Mouse (Mus musculus): Measurements from ENCODE around the gene Nat8f4. TPM values are rescaled to one million over a fixed set of nuclear protein-coding genes. Genes with fewer than 3 reads are reported as not detected.
"Not testable (repeated sequence)": the region's sequence is repeated elsewhere in the genome, so short reads cannot be mapped to it uniquely, and the experiment has no call there.

The Nat8f4 gene
- polyA plus RNA-seq, 1 experiment = 0.04 TPM

DNA sequence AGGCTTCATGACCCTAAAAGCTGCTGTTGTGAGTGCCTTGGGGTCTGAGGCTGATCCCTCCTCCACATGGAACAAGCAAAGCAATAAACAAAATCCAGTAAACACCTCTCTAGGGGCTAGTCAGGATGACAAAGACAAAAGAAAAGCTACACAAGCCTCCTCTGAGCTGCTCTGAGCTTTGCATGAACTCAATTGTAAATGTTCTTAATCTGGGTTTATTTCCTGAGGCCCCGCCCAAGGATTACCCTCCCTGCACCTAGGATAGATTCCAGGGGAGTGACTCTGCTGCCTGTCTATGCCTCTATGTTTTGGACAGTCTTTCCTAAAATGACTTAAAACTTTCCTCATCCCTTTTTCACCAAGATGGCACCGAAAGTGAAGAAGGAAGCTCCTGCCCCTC is 15.7 kb downstream of the Nat8f4 start:
- Histone ChIP-seq H3K36me3 (ENCODE audit: control insufficient read depth, insufficient read depth) (no peaks in the 10 kb centered on the region), H3ac (ENCODE audit: control insufficient read depth, insufficient read length, low read depth) (no peak overlapping the region), H3K79me2 (ENCODE audit: control insufficient read depth, insufficient read depth) (no peaks in the 10 kb centered on the region), H3K4me3 (ENCODE audit: insufficient read depth, poor library complexity, severe bottlenecking) (no peak overlapping the region), H3K27me3 (ENCODE audit: control insufficient read depth, insufficient read depth, insufficient read length) (no peaks in the 10 kb centered on the region), H3K79me3 (ENCODE audit: low read depth) (no peaks in the 10 kb centered on the region)
- TF ChIP-seq CTCF (IDR thresholded peaks at IDR 0.05; ENCODE audit: control insufficient read depth, insufficient read depth, insufficient read length) (no peak), FOSL1 (IDR thresholded peaks at IDR 0.05; ENCODE audit: insufficient read depth, low read length, poor library complexity, severe bottlenecking) (no peak), CEBPB (IDR thresholded peaks at IDR 0.05; ENCODE audit: low read depth) (no peak)

DNA sequence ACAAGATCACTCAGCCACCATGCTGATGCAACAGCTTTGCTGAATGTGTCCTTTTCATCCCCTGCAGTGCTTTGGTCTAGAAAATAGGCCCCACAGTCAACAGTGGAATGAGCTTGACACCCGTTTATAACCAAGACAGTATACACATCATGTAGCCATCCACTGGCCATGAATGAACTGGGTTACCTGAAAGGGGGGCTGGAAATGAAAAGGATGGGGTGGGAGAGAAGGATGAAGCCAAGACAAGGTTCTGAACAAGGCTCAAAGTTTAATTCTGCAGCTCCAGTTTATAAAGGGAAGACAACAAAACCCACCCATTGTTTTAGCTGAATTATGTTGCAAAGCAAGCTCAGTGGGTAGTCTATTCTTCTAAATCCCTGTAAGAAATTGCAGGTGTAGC is 20.4 kb downstream of the Nat8f4 start:
- no peaks in the 10 kb centered on the region for H3K79me3 ChIP-seq (ENCODE audit: low read depth)
- H3K4me3 ChIP-seq (ENCODE audit: insufficient read depth, poor library complexity, severe bottlenecking) = no peak overlapping the region
- TF ChIP-seq CEBPB (IDR thresholded peaks at IDR 0.05; ENCODE audit: low read depth) (no peak), MAX (IDR thresholded peaks at IDR 0.05) (no peak), FOSL1 (IDR thresholded peaks at IDR 0.05; ENCODE audit: insufficient read depth, low read length, poor library complexity, severe bottlenecking) (no peak), CTCF (IDR thresholded peaks at IDR 0.05; ENCODE audit: control insufficient read depth, insufficient read depth, insufficient read length) (no peak)
- H3K36me3 ChIP-seq (ENCODE audit: control insufficient read depth, insufficient read depth) = no peaks in the 10 kb centered on the region
- no peaks in the 10 kb centered on the region for H3K79me2 ChIP-seq (ENCODE audit: control insufficient read depth, insufficient read depth)
- no peaks in the 10 kb centered on the region for H3K27me3 ChIP-seq (ENCODE audit: control insufficient read depth, insufficient read depth, insufficient read length)
- H3ac ChIP-seq (ENCODE audit: control insufficient read depth, insufficient read length, low read depth) = no peak overlapping the region

DNA sequence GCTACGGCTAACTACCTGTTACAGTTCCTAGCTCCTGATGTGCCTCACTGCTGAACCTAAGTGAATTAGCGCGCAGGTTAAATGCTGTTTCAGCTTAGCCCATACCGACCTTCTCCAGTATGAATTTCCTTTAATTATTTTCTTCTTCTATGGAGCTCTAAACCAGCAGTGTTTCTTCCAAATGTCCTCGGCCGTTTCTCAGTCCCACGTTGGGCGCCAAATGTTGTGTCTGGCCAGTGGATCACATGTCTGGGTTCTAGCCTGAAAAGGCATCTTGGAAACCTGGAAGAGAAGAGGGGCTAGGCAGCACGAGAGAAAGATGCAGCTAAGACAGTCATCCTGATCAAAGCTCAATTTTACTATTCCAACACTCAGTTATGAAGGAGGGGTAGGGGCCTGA is 21.4 kb downstream of the Nat8f4 start:
- H3ac ChIP-seq (ENCODE audit: control insufficient read depth, insufficient read length, low read depth); H3K4me3 ChIP-seq (ENCODE audit: insufficient read depth, poor library complexity, severe bottlenecking); H3K27me3 ChIP-seq (ENCODE audit: control insufficient read depth, insufficient read depth, insufficient read length); H3K79me3 ChIP-seq (ENCODE audit: low read depth); H3K36me3 ChIP-seq (ENCODE audit: control insufficient read depth, insufficient read depth); H3K79me2 ChIP-seq (ENCODE audit: control insufficient read depth, insufficient read depth): not testable (repeated sequence)

DNA sequence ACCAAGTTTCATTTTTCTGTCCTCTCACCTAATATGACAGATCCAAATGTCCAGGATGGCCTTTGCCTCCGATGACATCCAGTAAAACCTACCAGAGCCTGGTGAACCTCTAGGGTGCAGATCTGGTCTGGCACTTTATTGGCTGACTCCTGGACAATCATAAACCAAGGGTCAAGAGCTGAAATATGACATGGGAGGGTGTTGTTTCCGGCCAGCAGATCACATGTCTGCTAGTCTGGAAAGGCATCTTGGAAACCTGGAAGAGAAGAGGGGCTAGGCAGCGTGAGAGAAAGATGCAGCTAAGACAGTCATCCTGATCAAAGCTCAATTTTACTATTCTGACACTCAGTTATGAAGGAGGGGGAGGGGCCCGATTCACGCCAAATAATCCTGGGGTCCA is 35.7 kb downstream of the Nat8f4 start, which contains the start of gene Nat8f2:
Gene Nat8f2, minus strand, starts transcription at position 153 of the 400 bp plus-strand sequence.
- H3K79me3 ChIP-seq (ENCODE audit: low read depth); H3K4me3 ChIP-seq (ENCODE audit: insufficient read depth, poor library complexity, severe bottlenecking); H3K79me2 ChIP-seq (ENCODE audit: control insufficient read depth, insufficient read depth): not testable (repeated sequence)

DNA sequence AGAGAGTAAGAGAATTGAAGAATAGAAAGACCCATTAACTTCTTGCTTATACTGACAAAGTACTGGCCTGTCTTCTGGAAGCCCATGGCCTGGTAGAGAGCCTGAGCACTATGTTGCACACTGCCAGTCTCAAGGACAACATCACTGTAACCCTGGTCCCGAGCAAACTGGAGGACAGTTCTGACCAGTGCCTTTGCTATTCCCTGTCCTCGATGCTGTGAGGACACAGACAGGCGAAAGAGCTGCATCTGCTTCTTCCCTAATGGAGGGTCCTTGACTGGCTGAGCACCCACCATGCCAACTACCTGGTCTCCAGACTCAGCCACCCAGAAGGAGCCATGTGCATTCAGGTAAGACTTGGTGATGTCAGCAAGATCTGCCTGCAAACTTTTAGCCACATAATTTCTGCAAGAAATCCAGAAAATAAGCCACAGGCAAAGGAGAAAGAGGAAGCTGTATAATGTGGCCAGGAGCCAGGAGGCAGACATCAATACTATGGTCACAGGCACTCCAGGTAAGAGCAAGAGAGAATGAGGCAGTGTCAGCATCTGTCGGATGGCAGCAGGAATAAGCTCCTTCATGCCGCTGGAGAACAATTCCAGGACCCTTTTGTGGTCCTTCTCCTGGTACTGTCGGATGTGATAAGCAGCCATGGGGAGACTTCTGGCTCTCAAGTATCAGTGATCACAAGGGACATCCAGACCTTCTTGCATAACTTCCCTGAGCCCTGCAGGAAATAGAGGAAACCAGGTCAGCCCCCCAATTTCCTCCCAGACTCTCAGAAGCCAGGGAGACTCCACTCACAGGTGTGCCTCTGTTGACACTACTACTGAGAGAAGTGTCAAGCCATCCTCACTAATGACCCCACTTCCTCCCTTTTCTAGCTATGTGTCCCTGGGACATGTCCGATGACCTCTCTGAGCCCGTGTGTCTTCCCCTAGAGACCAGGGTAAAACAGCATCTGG is 36.7 kb downstream of the Nat8f4 start:
- H3ac ChIP-seq (ENCODE audit: control insufficient read depth, insufficient read length, low read depth) = no peak overlapping the region
- H3K27me3 ChIP-seq (ENCODE audit: control insufficient read depth, insufficient read depth, insufficient read length) = peaks cover 4% of the 10 kb centered on the region
- TF ChIP-seq MAX (IDR thresholded peaks at IDR 0.05) (no peak), CEBPB (IDR thresholded peaks at IDR 0.05; ENCODE audit: low read depth) (no peak), MYOG (IDR thresholded peaks at IDR 0.05; ENCODE audit: control insufficient read depth, extremely low read depth, insufficient read length) (no peak), FOSL1 (IDR thresholded peaks at IDR 0.05; ENCODE audit: insufficient read depth, low read length, poor library complexity, severe bottlenecking) (no peak), USF1 (IDR thresholded peaks at IDR 0.05; ENCODE audit: low read depth) (no peak), CTCF (IDR thresholded peaks at IDR 0.05; ENCODE audit: control insufficient read depth, insufficient read depth, insufficient read length) (no peak)

More for the DNA sequence above, 35.7 kb downstream of the Nat8f4 start, which contains the start of gene Nat8f2:
- H3K27me3 ChIP-seq (ENCODE audit: control insufficient read depth, insufficient read depth, insufficient read length); H3K36me3 ChIP-seq (ENCODE audit: control insufficient read depth, insufficient read depth); H3ac ChIP-seq (ENCODE audit: control insufficient read depth, insufficient read length, low read depth): not testable (repeated sequence)

DNA sequence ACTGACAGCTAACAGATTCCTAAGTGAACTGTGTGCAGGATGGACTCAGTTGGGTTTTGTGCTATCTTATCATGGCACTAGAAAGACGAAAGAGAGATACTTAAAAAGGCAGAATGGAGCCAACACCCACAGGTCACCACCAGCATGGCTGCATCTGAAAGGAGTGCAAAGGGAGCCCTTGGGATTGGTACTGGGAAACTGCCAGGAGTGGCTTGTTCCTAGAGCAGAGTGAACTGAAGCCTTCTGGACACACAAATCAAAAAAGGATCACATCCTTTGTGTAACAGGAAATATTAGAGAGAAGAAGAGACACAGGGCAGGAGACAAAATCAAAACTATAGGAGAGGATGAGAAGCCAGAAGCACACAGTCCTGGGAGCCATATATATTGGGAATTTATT is 37.7 kb downstream of the Nat8f4 start:
- not testable (repeated sequence) for H3K79me3 ChIP-seq (ENCODE audit: low read depth); H3K36me3 ChIP-seq (ENCODE audit: control insufficient read depth, insufficient read depth); H3ac ChIP-seq (ENCODE audit: control insufficient read depth, insufficient read length, low read depth); H3K79me2 ChIP-seq (ENCODE audit: control insufficient read depth, insufficient read depth); H3K4me3 ChIP-seq (ENCODE audit: insufficient read depth, poor library complexity, severe bottlenecking); H3K27me3 ChIP-seq (ENCODE audit: control insufficient read depth, insufficient read depth, insufficient read length)

More for the DNA sequence above, 36.7 kb downstream of the Nat8f4 start:
- Histone ChIP-seq H3K79me3 (ENCODE audit: low read depth) (no peaks in the 10 kb centered on the region), H3K4me3 (ENCODE audit: insufficient read depth, poor library complexity, severe bottlenecking) (no peak overlapping the region), H3K36me3 (ENCODE audit: control insufficient read depth, insufficient read depth) (no peaks in the 10 kb centered on the region), H3K79me2 (ENCODE audit: control insufficient read depth, insufficient read depth) (no peaks in the 10 kb centered on the region)

DNA sequence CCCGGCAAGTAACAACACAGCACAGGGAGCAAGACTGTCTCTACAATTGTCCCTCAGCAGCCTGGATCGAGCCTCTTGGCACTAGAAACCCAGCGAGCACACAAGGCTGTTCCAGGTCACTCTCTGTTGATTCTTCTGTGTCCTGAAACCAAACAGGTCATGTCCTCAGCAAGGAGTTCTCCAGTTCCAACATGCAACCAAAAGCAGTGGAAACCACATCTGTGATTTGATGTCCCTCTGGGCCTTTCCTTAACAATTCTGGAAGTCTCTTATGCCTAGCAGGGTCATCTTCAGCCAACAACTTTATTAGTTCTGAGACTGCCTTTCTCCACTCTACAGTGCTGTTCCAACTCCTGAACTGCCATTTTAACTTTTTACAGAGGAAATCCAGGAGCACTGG is 38.5 kb downstream of the Nat8f4 start:
- not testable (repeated sequence) for H3K36me3 ChIP-seq (ENCODE audit: control insufficient read depth, insufficient read depth); H3ac ChIP-seq (ENCODE audit: control insufficient read depth, insufficient read length, low read depth)

DNA sequence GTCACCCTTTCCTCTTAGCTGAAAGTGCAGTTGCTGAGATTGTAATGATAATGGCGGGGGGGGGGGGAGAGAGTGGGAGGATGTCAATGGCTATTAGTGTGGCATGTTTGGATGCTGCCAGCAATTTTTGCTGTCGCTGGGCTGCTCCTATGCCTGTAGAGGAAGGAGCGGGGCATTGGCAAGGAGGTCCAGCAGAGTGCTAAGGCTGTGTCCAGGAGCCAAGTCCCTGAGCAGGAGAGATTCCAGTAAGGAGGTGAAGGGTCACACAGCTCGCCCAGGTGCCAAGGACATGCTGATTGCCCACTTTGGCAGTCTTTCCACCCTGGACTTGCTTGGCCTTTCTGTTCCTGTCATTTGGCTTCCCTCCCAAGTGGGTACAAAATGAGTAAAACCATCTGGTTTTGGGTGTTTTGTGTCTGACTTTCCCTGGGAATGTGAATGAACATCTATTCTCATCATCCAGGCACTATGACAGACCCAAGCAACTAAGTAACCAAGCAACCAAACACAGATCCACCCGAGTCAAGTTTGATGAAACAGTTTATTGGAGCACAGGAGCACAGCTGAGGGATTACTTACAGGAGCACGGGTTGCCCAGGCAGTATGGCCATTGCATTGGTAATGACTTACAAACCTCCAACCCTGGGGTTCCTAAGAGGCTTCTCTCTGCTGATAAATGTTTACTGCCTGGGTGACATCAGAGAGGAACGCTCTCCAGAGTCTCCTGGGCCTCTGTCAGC is 39.6 kb downstream of the Nat8f4 start:
- not testable (repeated sequence) for H3ac ChIP-seq (ENCODE audit: control insufficient read depth, insufficient read length, low read depth); H3K36me3 ChIP-seq (ENCODE audit: control insufficient read depth, insufficient read depth); H3K79me2 ChIP-seq (ENCODE audit: control insufficient read depth, insufficient read depth); H3K4me3 ChIP-seq (ENCODE audit: insufficient read depth, poor library complexity, severe bottlenecking); H3K79me3 ChIP-seq (ENCODE audit: low read depth)
- H3K27me3 ChIP-seq (ENCODE audit: control insufficient read depth, insufficient read depth, insufficient read length) = peaks cover 11% of the 10 kb centered on the region

More for the DNA sequence above, 38.5 kb downstream of the Nat8f4 start:
- not testable (repeated sequence) for H3K79me2 ChIP-seq (ENCODE audit: control insufficient read depth, insufficient read depth); H3K4me3 ChIP-seq (ENCODE audit: insufficient read depth, poor library complexity, severe bottlenecking); H3K79me3 ChIP-seq (ENCODE audit: low read depth); H3K27me3 ChIP-seq (ENCODE audit: control insufficient read depth, insufficient read depth, insufficient read length)
